Mouse (Mus musculus) fat pad, adult 2 months (tissue): ENCODE results near the gene Pex6.
"Not testable (repeated sequence)": the region's sequence is repeated elsewhere in the genome, so short reads cannot be mapped to it uniquely, and the experiment has no call there.

Experiments
- DNase-seq: peaks from one replicate; pipeline ENCODE4 v3.0.0-alpha.2; 2011; ENCODE audit warnings: low read depth, low spot score; ENCODE audit errors: extremely low read depth

Pex6 gene

GRCm38 (mm10) chr17:46728904-46729318, 17.6 kb downstream of the Pex6 start, which contains the start of gene Gnmt:
Gene Gnmt (minus strand): TSS chr17:46729168.
- DNase-seq = no peak

GRCm38 (mm10) chr17:46734055-46734454, 22.8 kb downstream of the Pex6 start:
- DNase-seq = no peak

DNA sequence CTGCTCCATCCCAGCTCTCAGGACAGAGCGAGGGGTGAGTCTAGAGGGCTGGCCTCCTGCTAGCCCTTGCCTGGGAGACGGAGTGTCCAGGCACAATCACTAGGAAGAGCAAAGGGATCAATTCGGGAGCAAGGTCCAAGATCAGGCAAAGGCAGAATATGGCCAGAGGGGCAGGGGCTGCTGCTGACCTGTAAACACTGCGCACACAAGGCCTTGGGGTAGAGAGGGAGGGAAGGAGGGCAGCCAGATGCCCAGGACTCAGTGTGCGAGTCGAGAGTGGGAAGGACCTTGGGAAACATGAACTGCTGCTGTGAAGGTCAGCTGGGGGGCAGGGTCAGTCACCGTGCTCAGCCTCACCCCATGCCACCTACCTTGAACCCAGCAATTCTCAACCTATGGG, 24.0 kb downstream of the Pex6 start:
- DNase-seq = no peak

GRCm38 (mm10) chr17:46736160-46736559, 24.9 kb downstream of the Pex6 start:
- no peak for DNase-seq

- no peak for DNase-seq
Measured at GRCm38 (mm10) chr17:46741305-46741704, 30.0 kb downstream of the Pex6 start.

- DNase-seq = no peak
Measured at GRCm38 (mm10) chr17:46742986-46743385, 31.7 kb downstream of the Pex6 start.

- DNase-seq = no peak
Measured at GRCm38 (mm10) chr17:46745506-46745905, 34.2 kb downstream of the Pex6 start.

GRCm38 (mm10) chr17:46747234-46747633, 36.0 kb downstream of the Pex6 start:
- no peak for DNase-seq

DNA sequence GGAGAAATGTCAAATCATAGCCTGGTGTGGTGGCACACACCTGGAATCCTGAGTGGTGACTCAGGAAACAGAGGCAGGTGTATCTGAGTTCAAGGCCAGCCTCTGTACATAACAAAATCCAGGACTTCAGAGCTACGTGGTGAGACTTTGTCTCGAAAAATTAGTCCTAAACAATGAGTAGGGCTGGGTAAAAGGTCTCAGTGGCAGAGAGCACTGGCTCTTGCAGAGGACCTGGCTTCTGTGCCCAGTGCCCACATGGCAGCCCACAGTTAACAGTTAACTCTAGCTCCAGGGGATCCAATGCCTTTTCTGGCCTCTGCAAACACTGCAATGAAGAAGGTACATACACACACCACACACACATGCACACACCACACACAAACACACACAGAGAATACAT, 36.5 kb downstream of the Pex6 start:
- DNase-seq = no peak

GRCm38 (mm10) chr17:46749282-46749681, 38.0 kb downstream of the Pex6 start:
- no peak for DNase-seq

DNA sequence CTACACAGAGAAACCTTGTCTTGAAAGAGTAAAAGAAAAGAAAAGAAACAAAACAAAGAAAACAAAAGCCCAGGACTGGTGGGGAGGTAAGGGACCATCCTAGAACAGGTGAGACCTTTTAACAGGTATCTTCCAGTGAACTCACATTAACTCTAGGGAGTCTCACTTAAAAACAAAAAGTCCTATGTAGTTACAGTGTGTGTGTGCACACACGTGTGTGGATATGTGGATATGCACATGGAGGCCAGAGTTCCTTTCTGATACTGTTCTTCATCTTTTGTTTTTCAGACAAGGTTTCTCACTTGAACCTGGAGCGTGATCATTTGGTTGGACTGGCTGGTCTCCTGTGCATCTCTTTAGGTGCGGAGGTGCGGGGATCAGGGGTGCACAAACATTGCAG, 39.3 kb downstream of the Pex6 start:
- DNase-seq = no peak

DNA sequence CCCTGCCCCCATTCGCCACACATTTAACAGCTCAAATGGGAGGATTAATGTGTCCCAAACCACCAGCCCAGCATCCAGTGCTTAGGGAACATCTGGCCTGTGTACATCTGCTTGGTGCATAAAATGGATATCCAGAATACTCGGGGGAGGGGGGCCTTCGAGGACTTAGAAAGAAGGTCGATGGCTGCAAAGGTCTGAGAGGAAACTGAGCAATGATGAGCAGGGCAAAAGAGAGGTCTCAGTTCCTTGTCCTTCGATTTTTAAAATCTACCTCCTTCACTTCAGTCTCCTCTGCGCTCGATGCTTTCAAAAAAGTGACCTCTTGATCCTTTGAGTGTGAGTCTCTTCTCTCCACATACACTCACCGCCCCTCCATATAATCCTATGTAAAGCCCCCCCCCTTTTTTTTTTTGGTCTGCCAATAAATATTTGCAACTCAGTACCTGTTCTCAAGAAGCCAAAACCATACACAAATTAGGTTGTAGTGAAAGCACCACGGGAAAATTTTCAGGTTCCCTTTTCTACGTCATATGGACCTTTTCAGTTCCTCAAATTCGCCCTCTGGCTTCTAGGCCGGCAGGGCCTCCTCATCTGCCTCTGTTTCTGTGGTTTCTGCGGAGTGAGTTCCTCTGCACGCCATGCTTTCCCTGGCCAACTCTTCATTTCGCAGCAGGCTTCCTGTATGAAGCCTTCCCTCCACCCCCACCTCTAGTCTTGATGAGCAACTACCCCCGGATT, 40.0 kb downstream of the Pex6 start:
- no peak for DNase-seq

DNA sequence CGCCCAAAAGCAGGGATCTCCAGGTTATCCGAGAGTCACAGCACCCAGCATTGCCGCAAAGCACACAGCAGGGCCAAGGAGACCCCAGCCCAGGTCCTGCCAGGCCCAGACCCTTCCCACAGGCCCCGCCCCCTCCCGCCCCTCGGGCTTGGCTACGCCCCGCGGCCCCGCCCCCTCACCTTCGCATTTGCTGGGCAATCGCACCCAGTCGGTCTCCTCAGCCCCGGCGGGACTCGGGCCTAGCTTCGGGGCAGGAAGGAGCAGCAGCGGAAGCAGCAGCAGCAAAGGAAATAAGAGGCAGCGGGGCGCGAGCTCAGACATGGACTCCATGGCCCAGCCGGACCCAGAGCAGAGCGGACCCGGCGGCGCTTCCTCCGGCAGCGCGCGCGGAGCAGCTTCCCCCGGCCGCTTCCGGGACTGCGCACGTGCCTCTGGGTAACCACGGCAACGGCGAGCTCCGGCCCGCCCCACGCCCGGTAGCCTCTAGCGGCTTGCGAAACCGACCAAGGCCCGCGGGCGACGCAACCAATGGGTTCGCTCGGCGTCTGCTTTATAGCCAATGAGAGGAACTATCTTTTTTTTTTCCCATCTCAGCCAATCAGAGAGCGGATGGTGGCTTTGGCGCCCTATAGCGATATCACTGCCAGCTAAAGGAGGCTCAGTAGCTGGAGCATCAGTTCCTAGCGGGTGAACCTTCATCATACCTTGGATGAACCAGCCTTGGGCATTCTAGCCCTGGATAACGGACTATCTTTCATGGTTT, 40.7 kb downstream of the Pex6 start, which contains the start of gene Cnpy3:
Gene Cnpy3, minus strand, starts transcription at position 421 of the 763 bp plus-strand sequence.
- no peak for DNase-seq

DNA sequence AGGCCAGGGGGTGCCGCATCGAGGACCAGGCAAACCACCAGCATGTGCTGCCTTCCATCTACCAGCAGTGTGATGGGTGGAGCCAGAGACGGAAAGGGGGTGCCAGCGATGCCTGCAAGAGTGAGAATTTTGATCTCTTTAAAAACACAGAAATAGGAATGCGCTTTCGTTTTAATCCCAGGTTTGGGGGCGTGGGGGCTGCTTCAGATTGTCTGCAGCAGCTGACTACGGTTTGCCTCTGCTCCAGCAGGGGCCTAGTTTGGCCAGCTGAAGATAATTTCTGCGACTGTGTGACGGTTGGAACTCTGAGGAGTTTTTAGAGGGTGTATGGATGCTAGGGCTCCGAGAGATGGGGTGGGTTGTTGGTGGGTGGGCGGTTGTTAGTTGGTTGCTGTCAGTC, 47.5 kb downstream of the Pex6 start:
- no peak for DNase-seq

- DNase-seq = no peak
Measured at GRCm38 (mm10) chr17:46763544-46763943, 52.3 kb downstream of the Pex6 start, which contains the start of gene Ptcra. Gene Ptcra (minus strand): TSS chr17:46763712.

DNA sequence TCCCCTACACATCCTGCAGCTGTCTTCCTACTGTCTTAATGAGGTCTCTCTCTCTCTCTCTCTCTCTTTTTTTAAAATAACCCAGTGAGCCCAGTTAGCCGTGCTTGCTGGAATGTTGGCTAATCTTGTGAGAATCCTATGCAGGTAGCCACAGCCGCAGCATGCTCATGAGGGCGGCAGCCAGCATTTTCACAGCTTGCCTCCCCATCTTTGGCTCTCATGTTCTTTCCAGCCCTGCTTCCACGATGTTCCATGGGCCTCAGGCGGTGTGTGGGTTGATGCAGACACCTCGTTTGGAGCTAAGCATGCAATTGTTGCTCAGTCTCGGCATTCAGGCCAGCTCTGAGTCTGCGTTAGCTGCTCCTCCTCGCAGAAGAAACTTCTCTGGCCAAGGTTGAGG, 53.7 kb downstream of the Pex6 start:
- not testable (repeated sequence) for DNase-seq

DNA sequence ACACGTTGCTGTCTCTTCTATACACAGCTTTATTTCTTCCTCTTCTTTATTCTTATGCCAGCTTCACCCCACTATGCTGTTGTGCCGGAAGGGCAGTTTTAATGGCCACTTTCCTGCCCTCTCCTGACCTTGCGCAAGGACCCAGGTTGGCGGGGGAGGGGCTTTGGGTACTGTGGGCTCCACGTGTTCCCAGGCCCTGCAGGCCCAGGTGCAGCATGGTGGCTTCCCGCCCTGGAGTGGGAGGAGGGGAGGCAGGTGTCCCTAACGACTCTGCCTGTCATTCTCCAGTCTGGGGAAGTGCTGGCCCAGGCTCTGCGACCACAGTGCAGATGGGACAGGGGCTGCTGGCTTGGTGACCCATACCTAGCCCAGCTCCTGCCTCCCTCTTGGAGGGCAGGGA, 56.6 kb downstream of the Pex6 start:
- no peak for DNase-seq

DNA sequence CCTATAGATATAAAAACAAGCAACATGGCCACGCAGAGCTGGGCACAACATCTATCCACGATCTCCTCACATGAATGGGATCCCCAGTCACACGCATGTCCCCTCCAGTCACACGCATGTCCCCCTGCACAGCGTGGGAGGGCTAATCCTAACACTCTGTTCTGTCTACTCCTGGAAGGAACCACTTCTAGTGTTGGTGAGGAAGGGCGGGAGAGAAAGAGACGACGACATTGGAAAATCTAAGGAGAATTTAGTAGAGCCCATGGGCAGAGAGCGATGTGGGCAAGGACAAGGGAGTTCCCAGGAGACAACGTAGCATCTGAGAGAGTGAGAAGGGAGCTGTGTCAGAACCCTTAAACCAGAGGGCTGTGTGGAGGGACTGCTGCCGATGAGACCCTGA, 59.3 kb downstream of the Pex6 start:
- no peak for DNase-seq

- DNase-seq = no peak
Measured at GRCm38 (mm10) chr17:46771025-46771424, 59.8 kb downstream of the Pex6 start.

DNA sequence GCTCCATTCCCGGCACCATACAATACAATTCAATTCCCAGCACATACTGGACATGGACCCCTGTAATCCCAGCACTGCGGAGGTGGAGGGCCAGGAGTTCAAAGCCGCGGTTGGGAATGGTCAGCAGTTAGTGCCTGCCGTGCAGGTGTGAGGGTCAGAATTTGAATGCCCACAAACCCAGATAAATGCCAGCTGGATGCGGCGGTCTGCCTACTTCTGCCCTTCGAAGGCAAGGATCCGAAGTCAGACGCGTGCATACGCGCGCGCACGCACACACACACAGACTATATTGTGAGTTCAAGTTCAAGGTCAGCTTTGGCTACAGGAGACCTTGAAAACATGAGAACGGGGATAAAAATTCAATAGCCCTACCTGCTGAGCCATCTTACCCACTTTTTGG, 60.4 kb downstream of the Pex6 start:
- no peak for DNase-seq

DNA sequence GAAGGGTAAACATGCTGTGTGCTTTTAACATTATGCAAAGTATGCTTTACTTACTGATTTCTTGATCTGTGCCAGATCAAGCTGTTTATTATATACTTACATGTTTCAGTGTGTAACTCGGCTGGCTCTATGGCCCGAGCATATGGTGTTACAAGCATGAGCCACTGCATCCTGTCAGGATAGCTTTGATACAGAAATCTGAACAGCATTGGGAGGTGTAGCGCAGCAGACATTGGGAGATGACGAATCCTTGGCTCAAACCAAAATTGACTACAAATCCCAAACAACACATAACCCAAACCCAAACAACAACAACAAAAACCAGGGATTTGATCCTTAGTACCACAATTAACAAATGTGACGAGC, 60.8 kb downstream of the Pex6 start:
- DNase-seq = no peak
